Mouse (Mus musculus) thymus, postnatal 36 days (tissue): ENCODE measurements around the gene Eif4e1b.
"Not testable (repeated sequence)": the region's sequence is repeated elsewhere in the genome, so short reads cannot be mapped to it uniquely, and the experiment has no call there.

Experiments used
- DNase-seq, 2 experiments: peaks; one replicate each; pipeline ENCODE4 v3.0.0; 2022; ENCODE audit warnings: mixed read lengths in 2 of 2

Eif4e1b gene

GRCm38 (mm10) chr13:54760164-54760795 is 23.5 kb upstream of the Eif4e1b start:
- no peak for DNase-seq

GRCm38 (mm10) chr13:54760906-54761305 is 22.9 kb upstream of the Eif4e1b start:
- no peak for DNase-seq

GRCm38 (mm10) chr13:54765281-54766191 is 18.3 kb upstream of the Eif4e1b start:
- DNase-seq, result no peak

GRCm38 (mm10) chr13:54766192-54766768 is 17.5 kb upstream of the Eif4e1b start, which contains the start of gene Sncb:
TSS of gene Sncb (minus strand) at chr13:54766595.
- peak; percentile 67 to 71 for DNase-seq

GRCm38 (mm10) chr13:54767012-54767411 is 16.8 kb upstream of the Eif4e1b start:
- DNase-seq, result no peak

- DNase-seq, result no peak
These were observed 3.2 kb upstream of the Eif4e1b start for GRCm38 (mm10) chr13:54780592-54780991.

GRCm38 (mm10) chr13:54781086-54781485 is 2.7 kb upstream of the Eif4e1b start:
- DNase-seq, result no peak

- no peak for DNase-seq
These were observed 563 bp upstream of the Eif4e1b start for GRCm38 (mm10) chr13:54783235-54783634.

GRCm38 (mm10) chr13:54787591-54787990 is 3.8 kb downstream of the Eif4e1b start:
- not testable (repeated sequence) for DNase-seq

GRCm38 (mm10) chr13:54788740-54789560 is 5.2 kb downstream of the Eif4e1b start, which contains the start of gene Tspan17:
TSS of gene Tspan17 (plus strand) at chr13:54789377.
- peak; percentile 63 to 67 for DNase-seq

- DNase-seq, result no peak
These were observed 6.0 kb downstream of the Eif4e1b start for GRCm38 (mm10) chr13:54789561-54790397.

- DNase-seq, result no peak
These were observed 8.7 kb downstream of the Eif4e1b start for GRCm38 (mm10) chr13:54792259-54793230.

- no peak for DNase-seq
These were observed 10.3 kb downstream of the Eif4e1b start for GRCm38 (mm10) chr13:54794002-54794577.

- DNase-seq, result no peak
These were observed 11.0 kb downstream of the Eif4e1b start for GRCm38 (mm10) chr13:54794843-54795242.

- DNase-seq, result peak in 1 of 2 experiments; percentile 11
These were observed 13.6 kb downstream of the Eif4e1b start for GRCm38 (mm10) chr13:54797356-54797755.

GRCm38 (mm10) chr13:54797861-54798643 is 14.3 kb downstream of the Eif4e1b start:
- DNase-seq, result no peak

- DNase-seq, result no peak
These were observed 14.9 kb downstream of the Eif4e1b start for GRCm38 (mm10) chr13:54798740-54799139.

- peak; percentile 43 for DNase-seq
These were observed 15.9 kb downstream of the Eif4e1b start for GRCm38 (mm10) chr13:54799701-54800100.

- DNase-seq, result no peak
These were observed 16.4 kb downstream of the Eif4e1b start for GRCm38 (mm10) chr13:54800206-54800605.
